Mouse (Mus musculus) spleen, adult 2 months (tissue): Measurements from ENCODE around the gene Lurap1l.

Experiments
- CTCF ChIP-seq: fragments of 200-500 bp; IDR thresholded peaks from 2 replicates; pipeline ENCODE4 v1.5.1; 2011; ENCODE audit warnings: mild to moderate bottlenecking, inconsistent platforms; ENCODE audit not compliant: insufficient read depth, insufficient read length, insufficient replicate concordance; ENCODE audit errors: extremely low read depth
- POLR2A ChIP-seq: fragments of 200-500 bp; IDR thresholded peaks from 2 replicates; pipeline ENCODE4 v1.6.1; 2011; ENCODE audit warnings: low read depth, low read length, inconsistent platforms

DNA sequence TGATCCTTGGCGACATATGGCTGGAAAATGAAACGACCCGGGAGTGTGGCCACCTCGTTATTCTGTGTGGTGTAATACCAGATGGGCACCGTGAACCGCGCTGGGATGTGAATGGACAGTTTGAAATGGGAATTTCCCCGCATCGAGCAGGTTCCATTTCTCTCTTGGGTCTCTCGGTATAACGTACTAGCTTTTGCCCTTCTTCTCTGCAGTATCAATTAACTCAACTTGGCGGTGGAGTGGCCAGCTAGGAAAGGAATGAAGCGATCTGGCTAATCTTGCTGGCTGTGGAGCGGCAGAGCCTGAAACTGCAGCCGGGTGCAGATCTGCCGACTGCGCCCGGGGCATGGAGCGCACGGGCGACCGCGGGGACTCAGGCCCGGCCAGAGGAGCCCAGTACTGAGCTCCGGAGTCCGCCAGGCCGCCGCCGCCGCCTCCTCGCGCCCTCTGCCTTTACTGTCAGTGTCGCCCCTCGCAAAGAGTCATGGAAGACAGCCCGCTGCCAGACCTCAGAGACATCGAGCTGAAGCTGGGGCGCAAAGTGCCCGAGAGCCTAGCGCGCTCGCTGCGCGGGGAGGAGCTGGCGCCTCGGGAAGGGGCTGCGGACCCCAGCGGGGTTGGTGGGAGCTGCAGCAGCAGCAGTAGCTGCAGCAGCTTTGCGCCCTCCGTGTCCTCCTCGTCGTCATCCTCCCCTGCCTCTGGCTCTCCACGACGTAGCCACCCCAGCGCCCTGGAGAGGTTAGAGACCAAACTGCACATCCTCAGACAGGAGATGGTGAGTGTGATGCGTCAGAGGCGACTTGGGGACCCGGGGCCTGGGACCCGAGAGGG is 640 bp downstream of the Lurap1l start:
- TF ChIP-seq POLR2A (no peak), CTCF (no peak)
